Mouse (Mus musculus) bone marrow macrophage, adult 2 months (primary cell): ENCODE data around the gene Slain2. TPM values are rescaled to one million over a fixed set of nuclear protein-coding genes. Genes with fewer than 3 reads are reported as not detected.
A peak's percentile ranks its signal among the peaks of the same experiment; 100 is the strongest.
"Not testable (repeated sequence)": the region's sequence is repeated elsewhere in the genome, so short reads cannot be mapped to it uniquely, and the experiment has no call there.

ENCODE experiments used
- H3K27ac ChIP-seq: 2 replicates; pipeline ENCODE4 v1.5.1; 2012; ENCODE audit warnings: low read depth, low read length; ENCODE audit not compliant: insufficient read depth
- H3K4me1 ChIP-seq: 2 replicates; pipeline ENCODE4 v1.6.1; 2012; ENCODE audit warnings: low read length; ENCODE audit not compliant: control insufficient read depth, insufficient read depth
- H3K4me3 ChIP-seq: 2 replicates; pipeline ENCODE4 v1.5.1; 2012; ENCODE audit warnings: mild to moderate bottlenecking, low read length, moderate library complexity; ENCODE audit not compliant: insufficient read depth
- CTCF ChIP-seq: IDR thresholded peaks from 2 replicates; pipeline ENCODE4 v1.5.1; 2012; ENCODE audit warnings: low read depth, mild to moderate bottlenecking, low read length, moderate library complexity
- POLR2A ChIP-seq: IDR thresholded peaks from 2 replicates; pipeline ENCODE4 v1.6.1; 2012; ENCODE audit warnings: mild to moderate bottlenecking, low read depth, low read length, borderline replicate concordance
- polyA plus RNA-seq: library from polyadenylated mRNA; stranded (reverse); fragments of >200 nt; gene quantifications from 2 replicates; pipeline ENCODE4 v1.2.4, GENCODE M21; 2012; ENCODE audit not compliant: missing spikeins, insufficient read depth, insufficient read length

Slain2 gene
- polyA plus RNA-seq, 1 experiment = 39.0 TPM

DNA sequence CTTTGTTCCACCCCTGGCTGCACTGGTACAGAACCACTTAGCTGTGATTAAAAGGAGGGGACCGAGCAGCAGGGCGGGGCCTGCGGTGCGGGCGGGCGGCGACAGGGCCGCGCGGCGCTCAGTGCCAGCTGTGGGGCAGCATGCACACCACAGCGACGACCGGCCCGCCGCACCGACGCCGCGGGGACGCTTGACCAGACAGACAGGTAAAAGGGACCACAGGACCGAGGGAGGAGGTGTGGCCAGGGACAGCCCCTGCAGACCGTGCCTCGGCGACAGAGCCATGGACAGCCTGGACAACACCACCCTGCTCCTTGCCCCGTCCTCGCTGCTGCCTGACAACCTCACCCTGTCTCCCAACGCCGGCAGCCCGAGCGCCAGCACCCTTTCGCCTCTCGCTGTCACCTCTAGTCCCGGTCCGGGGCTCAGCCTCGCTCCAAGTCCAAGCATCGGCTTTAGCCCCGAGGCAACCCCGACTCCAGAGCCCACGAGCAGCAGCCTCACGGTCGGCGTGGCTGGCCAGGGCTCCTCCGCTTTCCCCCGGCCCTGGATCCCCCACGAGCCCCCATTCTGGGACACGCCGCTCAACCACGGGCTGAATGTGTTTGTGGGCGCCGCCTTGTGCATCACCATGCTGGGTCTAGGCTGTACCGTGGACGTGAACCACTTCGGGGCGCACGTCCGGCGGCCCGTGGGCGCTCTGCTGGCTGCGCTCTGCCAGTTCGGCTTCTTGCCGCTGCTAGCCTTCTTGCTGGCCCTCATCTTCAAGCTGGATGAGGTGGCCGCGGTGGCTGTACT, 92.9 kb downstream of the Slain2 start, which contains the start of gene Slc10a4:
Gene Slc10a4 (plus strand): TSS at position 100 of the 798 bp plus-strand sequence.
- Histone ChIP-seq H3K4me1 (no peaks in the 10 kb centered on the region), H3K27ac (no peak within 1 kb of the TSS), H3K4me3 (peak within 1 kb of the TSS; percentile 29)
- TF ChIP-seq POLR2A = no peak
- no peak for TF ChIP-seq CTCF

DNA sequence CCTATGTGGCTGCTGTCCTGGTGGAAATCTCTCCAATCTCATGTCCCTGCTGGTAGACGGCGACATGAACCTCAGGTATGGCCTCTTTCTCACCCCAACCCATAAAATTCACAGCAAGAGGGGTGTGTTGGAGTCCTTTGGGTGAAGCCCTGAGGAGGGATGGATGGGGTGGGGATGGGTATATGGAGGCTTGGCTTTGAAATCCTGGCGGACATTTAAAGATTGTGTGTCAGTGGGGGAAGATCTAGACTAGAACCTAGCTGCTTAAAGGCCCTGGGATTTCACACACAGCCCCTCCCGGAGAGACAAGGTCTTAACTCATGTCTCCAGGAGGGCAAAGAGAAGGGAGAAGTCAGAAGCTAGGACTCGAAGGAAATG, 93.5 kb downstream of the Slain2 start:
- no peak overlapping the region for H3K4me3 ChIP-seq
- H3K4me1 ChIP-seq = no peaks in the 10 kb centered on the region
- TF ChIP-seq POLR2A = no peak
- TF ChIP-seq CTCF = no peak
- H3K27ac ChIP-seq = no peak overlapping the region

DNA sequence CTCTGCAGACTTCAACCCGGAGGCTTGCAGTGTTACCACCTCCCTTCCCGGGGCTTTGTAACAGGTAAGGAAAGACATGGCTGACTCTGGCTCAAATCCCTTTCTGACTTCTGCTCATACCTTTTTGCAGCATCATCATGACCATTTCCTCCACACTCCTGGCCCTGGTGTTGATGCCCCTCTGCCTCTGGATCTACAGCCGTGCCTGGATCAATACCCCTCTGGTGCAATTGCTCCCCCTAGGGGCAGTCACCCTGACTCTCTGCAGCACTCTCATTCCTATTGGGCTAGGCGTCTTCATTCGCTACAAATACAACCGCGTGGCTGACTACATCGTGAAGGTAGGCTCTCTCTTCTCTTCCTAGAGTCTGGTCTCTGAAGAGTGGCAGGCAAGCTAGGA, 94.1 kb downstream of the Slain2 start:
- H3K27ac ChIP-seq, H3K4me3 ChIP-seq, H3K4me1 ChIP-seq: not testable (repeated sequence)

DNA sequence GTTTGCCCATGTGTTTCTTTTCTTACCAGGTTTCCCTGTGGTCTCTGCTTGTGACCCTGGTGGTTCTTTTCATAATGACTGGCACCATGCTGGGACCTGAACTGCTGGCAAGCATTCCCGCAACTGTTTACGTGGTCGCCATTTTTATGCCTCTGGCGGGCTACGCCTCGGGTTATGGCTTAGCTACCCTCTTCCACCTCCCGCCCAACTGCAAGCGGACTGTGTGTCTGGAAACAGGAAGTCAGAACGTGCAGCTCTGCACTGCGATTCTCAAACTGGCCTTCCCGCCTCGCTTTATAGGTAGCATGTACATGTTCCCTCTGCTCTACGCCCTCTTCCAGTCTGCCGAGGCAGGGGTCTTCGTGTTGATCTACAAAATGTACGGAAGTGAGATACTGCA, 97.7 kb downstream of the Slain2 start:
- not testable (repeated sequence) for H3K27ac ChIP-seq, H3K4me1 ChIP-seq, H3K4me3 ChIP-seq

DNA sequence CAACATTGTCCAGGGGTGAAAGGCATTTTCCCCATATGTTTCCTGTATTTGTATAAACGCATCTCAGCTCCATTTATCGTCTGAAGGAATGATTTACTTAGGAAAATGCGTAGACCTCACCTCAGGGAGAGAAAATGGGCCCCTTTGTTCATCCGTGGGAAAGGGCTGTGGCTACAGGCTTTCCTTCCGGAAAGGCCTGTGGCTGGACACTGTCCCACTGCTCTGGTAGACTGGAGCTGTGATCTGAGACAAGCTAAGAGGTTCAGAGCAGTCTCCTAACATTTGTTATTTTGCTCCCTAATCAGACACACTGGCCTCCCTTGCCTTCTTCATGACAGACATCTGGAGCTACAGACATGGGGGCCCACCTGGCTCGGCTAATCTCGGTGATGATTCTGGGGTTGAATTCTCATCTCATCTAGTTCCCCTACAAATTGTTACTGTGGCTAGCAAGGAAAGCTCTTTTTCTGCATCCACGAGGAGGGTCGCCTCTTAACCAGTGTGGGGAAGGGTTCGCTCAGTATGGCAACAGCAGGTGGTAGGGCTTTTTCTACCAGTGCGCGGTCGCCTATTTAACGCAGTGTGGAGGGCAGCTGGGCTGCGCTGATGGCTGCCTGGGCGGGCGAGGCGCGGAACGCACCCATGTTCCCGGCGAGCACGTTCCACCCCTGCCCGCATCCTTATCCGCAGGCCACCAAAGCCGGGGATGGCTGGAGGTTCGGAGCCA, 98.9 kb downstream of the Slain2 start:
- H3K27ac ChIP-seq, H3K4me3 ChIP-seq, H3K4me1 ChIP-seq: not testable (repeated sequence)

DNA sequence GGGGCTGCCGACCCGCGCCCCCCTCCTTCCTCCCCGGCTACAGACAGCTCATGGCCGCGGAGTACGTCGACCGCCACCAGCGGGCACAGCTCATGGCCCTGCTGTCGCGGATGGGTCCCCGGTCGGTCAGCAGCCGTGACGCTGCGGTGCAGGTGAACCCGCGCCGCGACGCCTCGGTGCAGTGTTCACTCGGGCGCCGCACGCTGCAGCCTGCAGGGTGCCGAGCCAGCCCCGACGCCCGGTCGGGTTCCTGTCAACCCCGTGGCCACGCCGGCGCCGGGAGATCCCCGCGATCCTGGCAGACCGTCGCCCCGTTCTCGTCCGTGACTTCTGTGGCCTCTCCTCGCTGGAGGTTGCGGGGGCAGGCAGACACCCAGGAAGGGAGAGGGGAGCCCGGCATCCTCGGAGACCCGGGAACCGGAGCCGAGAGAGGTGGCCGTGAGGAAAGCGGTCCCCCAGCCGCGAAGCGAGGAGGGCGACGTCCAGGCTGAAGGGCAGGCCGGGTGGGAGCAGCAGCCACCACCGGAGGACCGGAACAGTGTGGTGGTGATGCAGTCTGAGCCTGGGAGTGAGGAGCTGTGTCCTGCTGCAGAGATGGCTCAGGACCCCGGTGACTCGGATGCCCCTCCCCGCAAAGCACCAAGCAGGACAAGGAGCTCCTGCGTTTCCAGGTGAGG, 99.6 kb downstream of the Slain2 start:
- not testable (repeated sequence) for H3K27ac ChIP-seq, H3K4me1 ChIP-seq
- H3K4me3 ChIP-seq = peak overlapping the region; percentile 46

DNA sequence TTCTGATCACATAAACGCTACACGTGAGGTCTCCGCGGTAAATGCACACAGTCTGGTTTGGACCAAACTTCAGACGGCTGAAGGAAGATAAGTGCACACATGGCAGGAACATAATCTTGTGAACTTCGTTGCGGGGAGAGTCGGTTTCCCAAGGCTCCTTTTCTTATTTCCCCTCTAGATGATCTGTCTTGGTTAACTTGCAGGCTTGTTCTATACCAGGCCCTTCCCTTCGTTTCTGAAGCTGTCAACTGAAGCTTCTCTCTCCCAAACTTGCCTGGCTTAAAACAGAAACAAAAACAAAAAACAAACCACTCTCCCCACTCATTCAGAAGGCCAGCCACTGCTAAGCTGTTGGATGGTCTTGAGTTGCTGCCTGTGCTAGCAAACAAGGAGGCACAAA, 100.6 kb downstream of the Slain2 start:
- no peak for TF ChIP-seq POLR2A
- TF ChIP-seq CTCF = no peak
- H3K4me3 ChIP-seq = no peak overlapping the region
- H3K4me1 ChIP-seq = no peaks in the 10 kb centered on the region
- no peak overlapping the region for H3K27ac ChIP-seq

DNA sequence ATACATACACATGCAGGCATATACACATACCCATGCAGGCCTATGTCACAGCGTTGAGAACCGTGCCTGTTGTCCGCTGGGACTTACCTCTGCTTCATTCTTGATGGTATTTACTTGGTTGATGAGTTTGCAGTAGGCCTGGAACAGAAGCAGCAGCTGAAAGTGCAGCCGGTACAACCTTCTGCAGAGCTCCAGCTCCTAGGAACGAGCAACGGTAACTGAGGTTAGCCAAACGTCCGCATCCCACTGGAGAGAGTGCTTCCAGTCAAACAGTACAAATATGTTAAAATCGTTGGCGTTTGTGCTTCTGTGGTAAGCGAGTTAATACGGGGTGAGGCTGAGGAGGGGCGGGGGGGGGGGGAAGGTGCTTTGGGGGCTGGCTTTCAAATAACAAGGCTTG, 109.7 kb downstream of the Slain2 start:
- TF ChIP-seq POLR2A = no peak
- H3K27ac ChIP-seq = no peak overlapping the region
- no peak overlapping the region for H3K4me3 ChIP-seq
- no peaks in the 10 kb centered on the region for H3K4me1 ChIP-seq

Other genes with a start within 250 kb of the Slain2 start
- 0.24 and 0.25 TPM in 2 replicates for gene Txk, start 161.5 kb upstream of the Slain2 start, polyA plus RNA-seq
- 68.4 and 71.7 TPM in 2 replicates for gene Tec, start 45.8 kb upstream of the Slain2 start, polyA plus RNA-seq
- gene Gm10135, start 60.4 kb downstream of the Slain2 start, polyA plus RNA-seq = not detected in 2 replicates
- gene Slc10a4, start 92.6 kb downstream of the Slain2 start, polyA plus RNA-seq = not detected in 2 replicates